Mouse (Mus musculus) midbrain, embryonic 16.5 days (tissue): ENCODE measurements around the gene Irx6. TPM values are rescaled to one million over a fixed set of nuclear protein-coding genes. Genes with fewer than 3 reads are reported as not detected.

Experiments
- polyA plus RNA-seq: library from polyadenylated mRNA; unstranded; fragments of >200 nt; fragmentation: Nextera tagmentation; extraction: Ambion mirVana; gene quantifications from 2 replicates; pipeline ENCODE4 v1.2.1, GENCODE M21; 2015

Gene Irx6
- polyA plus RNA-seq, 1 experiment from 2014 or later: 7.6 TPM

Other genes with a start within 250 kb of the Irx6 start
- gene Mmp2, start 153.0 kb downstream of the Irx6 start, polyA plus RNA-seq: 17.7 and 17.8 TPM in 2 replicates
- 8.5 and 10.4 TPM in 2 replicates for gene Lpcat2, start 181.1 kb downstream of the Irx6 start, polyA plus RNA-seq
- 0.19 TPM in 1 of 2 replicates, not detected in the other for gene Capns2, start 227.1 kb downstream of the Irx6 start, polyA plus RNA-seq